Mouse (Mus musculus) midbrain, embryonic 16.5 days (tissue): ENCODE data around the gene Gm20894. TPM values are rescaled to one million over a fixed set of nuclear protein-coding genes. Genes with fewer than 3 reads are reported as not detected.
"Not testable (repeated sequence)": the region's sequence is repeated elsewhere in the genome, so short reads cannot be mapped to it uniquely, and the experiment has no call there.

Source experiments
- ATAC-seq: fragments of 200-750 bp; cut with Nextera tagmentation; 2 replicates; pipeline ENCODE4 v1.8.0; 2017; ENCODE audit warnings: moderate TSS enrichment
- H3K27ac ChIP-seq: fragments of 300-500 bp; sonication (generic); 2 replicates; pipeline ENCODE4 v1.5.1; 2014; ENCODE audit warnings: mild to moderate bottlenecking, low read length, mixed read lengths
- H3K27me3 ChIP-seq: fragments of 300-500 bp; sonication (generic); 2 replicates; pipeline ENCODE4 v1.6.1; 2014; ENCODE audit warnings: low read depth, low read length, mixed read lengths; ENCODE audit not compliant: control insufficient read depth, insufficient read depth
- H3K36me3 ChIP-seq: fragments of 300-500 bp; sonication (generic); 2 replicates; pipeline ENCODE4 v1.6.1; 2014; ENCODE audit warnings: mild to moderate bottlenecking, low read length, moderate library complexity, mixed read lengths; ENCODE audit not compliant: control insufficient read depth, insufficient read depth
- H3K4me1 ChIP-seq: fragments of 300-500 bp; sonication (generic); 2 replicates; pipeline ENCODE4 v1.6.1; 2014; ENCODE audit warnings: mild to moderate bottlenecking, low read length, mixed read lengths; ENCODE audit not compliant: control insufficient read depth, insufficient read depth
- H3K4me2 ChIP-seq: fragments of 300-500 bp; sonication (generic); 2 replicates; pipeline ENCODE4 v1.6.1; 2014; ENCODE audit warnings: mild to moderate bottlenecking, low read length, mixed read lengths
- H3K4me3 ChIP-seq: fragments of 300-500 bp; sonication (generic); 2 replicates; pipeline ENCODE4 v1.5.1; 2014; ENCODE audit warnings: low read depth, mild to moderate bottlenecking, low read length, moderate library complexity, mixed read lengths
- H3K9ac ChIP-seq: fragments of 300-500 bp; sonication (generic); 2 replicates; pipeline ENCODE4 v1.6.1; 2014; ENCODE audit warnings: low read depth, low read length, mixed read lengths
- H3K9me3 ChIP-seq: fragments of 300-500 bp; sonication (generic); replicated peaks from 2 replicates; pipeline ENCODE4 v1.6.1; 2014; ENCODE audit warnings: mild to moderate bottlenecking, low read length, mixed read lengths; ENCODE audit not compliant: control insufficient read depth, poor library complexity, severe bottlenecking
- WGBS: fragments of 180-500 bp; shearing (Covaris S2); extraction: QIAGEN DNeasy Blood & Tissue Kit; methylation state at CpG from one replicate; pipeline ENCODE4 v1.1.7; 2014; 5-methylcytosine and 5-hydroxymethylcytosine counted together
- polyA plus RNA-seq: library from polyadenylated mRNA; unstranded; fragments of >200 nt; fragmentation: Nextera tagmentation; extraction: Ambion mirVana; gene quantifications from 2 replicates; pipeline ENCODE4 v1.2.1, GENCODE M21; 2015

Gene Gm20894
- polyA plus RNA-seq = not detected in 2 replicates

- WGBS = no CpG with 5 or more reads among the region's 5 CpGs
- H3K27me3 ChIP-seq, H3K4me3 ChIP-seq, H3K9ac ChIP-seq, H3K27ac ChIP-seq, H3K4me1 ChIP-seq, ATAC-seq, H3K4me2 ChIP-seq, H3K9me3 ChIP-seq, H3K36me3 ChIP-seq: not testable (repeated sequence)
These were observed at the start of gene Gm20894 for GRCm38 (mm10) chrY:28271412-28271811. Gene Gm20894 (minus strand): TSS chrY:28271512.
